Mouse (Mus musculus) gastrocnemius, postnatal 25 days (tissue): ENCODE measurements around the gene Gm15293. TPM values are rescaled to one million over a fixed set of nuclear protein-coding genes. Genes with fewer than 3 reads are reported as not detected.
"Not testable (repeated sequence)": the region's sequence is repeated elsewhere in the genome, so short reads cannot be mapped to it uniquely, and the experiment has no call there.

Experiments used
- DNase-seq: peaks from one replicate; pipeline ENCODE4 v3.0.0; 2022
- long read RNA-seq, 2 experiments: library from polyadenylated mRNA; stranded (forward); transcript quantifications; one replicate each; pipeline ENCODE4 v2.0.0; 2021
- total RNA-seq, 2 experiments: library from RNA; stranded (reverse); gene quantifications; 1 replicate in 1 of 2; 2 replicates in 1 of 2; pipeline ENCODE4 v1.2.3; 2021

The Gm15293 gene
- total RNA-seq = not detected
- long read RNA-seq, experiment 1 = 0 reads
- long read RNA-seq, experiment 2 = 0 reads

DNA sequence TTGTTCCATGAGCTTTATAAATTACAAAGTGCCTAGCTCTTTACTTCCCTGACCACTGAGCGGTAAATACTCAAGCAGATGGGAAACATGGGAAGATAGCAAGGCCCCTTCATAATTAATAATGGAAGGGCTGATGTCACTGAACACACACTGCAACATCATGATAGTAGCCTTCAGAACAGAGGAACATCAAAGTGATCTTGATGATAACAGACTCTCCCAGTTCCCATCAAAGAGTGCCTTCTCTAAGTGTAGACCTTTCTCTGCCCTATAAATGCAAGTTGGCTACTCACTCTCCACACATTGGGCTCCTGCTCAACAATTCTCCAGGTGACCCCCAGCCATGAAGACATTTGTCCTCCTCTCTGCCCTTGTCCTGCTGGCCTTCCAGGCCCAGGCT lies at the start of gene Gm15293:
TSS of gene Gm15293 (plus strand) at position 301 of the 400 bp plus-strand sequence.
- DNase-seq = not testable (repeated sequence)

DNA sequence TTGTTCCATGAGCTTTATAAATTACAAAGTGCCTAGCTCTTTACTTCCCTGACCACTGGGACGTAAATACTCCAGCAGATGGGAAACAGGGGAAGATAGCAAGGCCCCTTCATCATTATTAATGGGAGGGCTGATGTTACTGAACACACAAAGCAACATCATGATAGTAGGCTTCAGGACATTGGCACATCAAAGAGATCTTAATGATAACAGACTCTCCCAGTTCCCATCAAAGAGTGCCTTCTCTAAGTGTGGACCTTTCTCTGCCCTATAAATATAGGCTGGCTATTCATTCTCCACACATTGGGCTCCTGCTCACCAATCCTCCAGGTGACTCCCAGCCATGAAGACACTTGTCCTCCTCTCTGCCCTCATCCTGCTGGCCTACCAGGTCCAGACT lies 39.4 kb upstream of the Gm15293 start, which contains the start of gene Defa22:
TSS of gene Defa22 (plus strand) at position 301 of the 400 bp plus-strand sequence.
- not testable (repeated sequence) for DNase-seq

DNA sequence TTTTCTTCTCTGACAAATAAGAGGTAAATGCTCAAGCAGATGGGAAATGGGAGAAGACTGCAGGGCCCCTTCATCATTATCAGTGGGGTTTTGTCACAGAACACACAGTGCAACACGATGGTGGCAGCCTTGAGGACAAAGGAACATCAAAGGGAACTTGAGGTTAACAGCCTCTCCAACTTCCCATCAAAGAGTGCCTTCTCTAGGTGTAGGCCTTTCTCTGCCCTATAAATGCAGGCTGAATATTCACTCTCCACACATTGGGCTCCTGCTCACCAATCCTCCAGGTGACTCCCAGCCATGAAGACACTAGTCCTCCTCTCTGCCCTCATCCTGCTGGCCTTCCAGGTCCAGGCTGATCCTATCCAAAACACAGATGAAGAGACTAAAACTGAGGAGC lies 10.0 kb upstream of the Gm15293 start, which contains the start of gene Defa31:
TSS of gene Defa31 (plus strand) at position 301 of the 400 bp plus-strand sequence.
- DNase-seq = not testable (repeated sequence)

Other genes with a start within 250 kb of the Gm15293 start
- gene Defa21, start 176.0 kb upstream of the Gm15293 start, total RNA-seq = not detected
- gene Defa23, start 146.5 kb upstream of the Gm15293 start, total RNA-seq = not detected
- not detected for gene Defa35, start 136.5 kb upstream of the Gm15293 start, total RNA-seq
- gene Defa25, start 117.1 kb upstream of the Gm15293 start, total RNA-seq = not detected
- gene Gm14851, start 105.5 kb upstream of the Gm15293 start, total RNA-seq = not detected
- gene Defa30, start 66.9 kb upstream of the Gm15293 start, total RNA-seq = not detected
- not detected for gene Defa22, start 39.3 kb upstream of the Gm15293 start, total RNA-seq
- gene Defa31, start 9.9 kb upstream of the Gm15293 start, total RNA-seq = not detected
- not detected for gene Gm15292, start 48.2 kb downstream of the Gm15293 start, total RNA-seq
- gene Defa27, start 114.0 kb downstream of the Gm15293 start, total RNA-seq = not detected
- not detected for gene Defa29, start 125.5 kb downstream of the Gm15293 start, total RNA-seq
- not detected for gene Defa2, start 177.0 kb downstream of the Gm15293 start, total RNA-seq
- gene Defa33, start 190.2 kb downstream of the Gm15293 start, total RNA-seq = not detected
- not detected for gene Defa36, start 225.8 kb downstream of the Gm15293 start, total RNA-seq